Mouse (Mus musculus): ENCODE results near the gene Enpp4.

DNA sequence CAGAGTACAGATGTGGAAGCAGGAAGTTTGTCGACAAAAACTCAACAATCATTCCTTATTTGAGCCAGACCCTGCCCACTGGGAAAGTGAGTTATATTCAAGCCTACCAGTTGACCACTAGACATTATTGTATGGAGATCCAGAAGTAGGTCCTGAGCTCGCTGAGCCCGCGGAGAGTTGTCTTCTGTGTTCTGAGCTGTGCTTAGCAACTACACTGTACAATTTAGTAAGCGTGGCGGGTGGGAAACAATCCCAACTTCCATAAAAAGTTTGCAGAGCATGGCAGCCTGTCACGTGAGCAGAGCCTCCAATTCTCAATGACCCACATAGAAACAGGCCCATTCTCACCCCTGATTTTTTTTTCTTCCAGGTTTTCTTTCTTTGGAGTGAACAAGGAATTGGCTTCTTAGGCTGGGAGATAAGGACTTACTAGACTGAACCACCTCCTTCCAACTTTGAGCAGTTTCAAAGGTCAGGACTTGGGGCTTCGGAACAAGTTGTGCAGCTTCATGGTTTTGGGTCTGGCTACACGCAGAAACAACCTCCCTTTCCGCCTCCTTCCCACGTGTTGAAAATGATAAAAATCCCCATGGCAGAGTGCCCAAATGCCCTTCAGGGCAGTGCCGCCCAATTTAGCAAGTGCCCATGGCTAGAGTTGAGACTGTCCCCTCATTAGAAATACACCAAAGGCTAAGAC, 28.3 kb downstream of the Enpp4 start:
- TF ChIP-seq ZNF384 (IDR thresholded peaks at IDR 0.05; ENCODE audit: low read depth, low read length) (no peak), ZC3H11A (IDR thresholded peaks at IDR 0.05; ENCODE audit: borderline replicate concordance, low read depth, low read length) (no peak), MAFK (IDR thresholded peaks at IDR 0.05; ENCODE audit: insufficient read depth, low read depth, low read length) (no peak), CHD2 (IDR thresholded peaks at IDR 0.05; ENCODE audit: low read depth, low read length) (no peak), HCFC1 (IDR thresholded peaks at IDR 0.05; ENCODE audit: borderline replicate concordance, insufficient read depth, low read length) (no peak)
